Mouse (Mus musculus) retina, adult 2 months (tissue): ENCODE measurements around the gene Rabl6.
A peak's percentile ranks its signal among the peaks of the same experiment; 100 is the strongest.

ENCODE experiments used
- DNase-seq: peaks from one replicate; pipeline ENCODE4 v3.0.0-alpha.2; 2012; ENCODE audit warnings: low read depth, low spot score

The Rabl6 gene

DNA sequence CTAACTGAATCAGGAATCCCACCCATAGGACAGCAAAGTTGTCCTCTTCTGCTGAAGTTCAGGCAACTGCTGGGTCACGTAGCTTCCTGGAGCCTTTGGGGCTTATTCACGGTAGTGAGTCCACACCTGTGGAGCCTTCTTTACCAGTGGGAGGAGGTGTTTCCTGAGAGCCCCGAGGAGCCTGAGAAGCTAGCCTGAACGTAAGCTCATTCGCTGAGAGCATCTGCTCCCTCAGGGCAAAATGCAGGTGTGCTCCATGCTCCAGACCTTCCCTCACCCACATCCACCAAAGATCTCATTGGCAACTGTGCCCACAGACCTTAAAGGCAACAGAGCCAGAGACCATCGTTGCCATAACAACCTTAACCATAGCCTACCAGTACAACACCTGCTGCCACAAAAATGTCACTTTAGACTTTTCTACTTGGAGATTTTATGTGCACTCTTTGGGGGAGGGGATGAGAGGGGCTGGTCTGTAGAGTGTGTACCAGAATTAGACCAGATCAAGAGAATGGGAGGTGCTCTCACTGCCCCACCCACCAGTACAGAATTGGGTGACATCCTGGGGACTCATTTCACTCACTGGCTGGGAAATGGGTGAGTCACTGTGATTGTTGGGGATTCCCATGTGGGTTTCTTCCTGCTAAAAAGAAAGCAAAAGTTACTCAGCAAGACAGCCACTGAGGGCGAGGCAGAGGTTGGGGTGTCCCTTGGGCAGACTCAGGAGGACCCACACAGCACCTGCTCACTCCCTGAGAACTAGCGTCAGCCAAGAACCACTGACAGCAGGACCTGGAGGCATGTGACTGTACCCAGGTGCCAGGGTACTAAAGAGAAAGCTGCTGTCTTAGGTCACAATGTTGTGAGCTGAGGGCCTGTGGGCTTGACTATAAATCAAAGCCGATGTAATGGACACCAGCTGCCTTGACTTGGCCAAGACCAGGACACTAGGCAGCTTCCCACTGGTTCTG, 59.0 kb downstream of the Rabl6 start:
- no peak for DNase-seq

GRCm38 (mm10) chr2:25546811-25547491, 61.4 kb downstream of the Rabl6 start, which contains the start of gene Traf2:
Traf2 (minus strand) TSS chr2:25546940.
- peak; percentile 96 for DNase-seq

DNA sequence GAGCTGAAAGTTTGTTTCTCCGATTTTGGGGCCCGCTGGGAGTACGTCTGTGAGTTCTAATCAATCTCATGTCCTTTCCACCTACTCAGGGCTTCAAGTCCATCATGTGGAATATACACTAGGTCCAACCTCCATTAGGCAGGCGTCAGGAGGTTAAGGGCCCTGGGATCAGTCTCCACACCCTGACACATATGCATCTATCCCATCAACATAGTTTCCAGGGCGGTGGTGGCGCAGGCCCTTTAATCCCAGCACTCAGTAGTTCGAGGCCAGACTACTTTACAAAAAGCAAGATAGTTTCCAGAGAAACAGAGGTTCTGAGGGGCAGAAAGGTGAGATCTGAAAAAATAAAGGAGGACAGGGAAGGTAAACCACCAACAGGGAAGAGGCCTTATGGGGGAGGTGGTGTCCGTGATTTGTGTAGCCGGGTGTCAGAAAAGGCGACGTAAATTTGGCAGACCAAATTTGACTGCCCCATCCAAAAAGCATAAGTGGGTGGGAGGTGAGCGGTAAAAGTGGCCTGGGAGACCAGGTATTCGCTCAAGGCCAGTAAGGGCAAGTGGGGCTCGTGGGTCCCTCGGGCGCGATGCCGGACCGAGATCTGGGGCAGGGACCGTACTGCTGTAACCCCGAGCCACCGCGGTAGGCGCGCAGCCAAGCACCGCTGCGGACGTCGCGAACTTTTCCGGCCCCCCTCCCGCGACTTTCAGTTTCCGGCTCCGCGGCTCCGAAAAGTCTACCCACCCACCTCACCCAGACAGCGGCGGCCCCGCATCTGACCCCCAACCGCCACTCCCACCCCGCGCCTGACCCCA, 62.1 kb downstream of the Rabl6 start:
- DNase-seq = no peak

GRCm38 (mm10) chr2:25541644-25542367, 66.5 kb downstream of the Rabl6 start:
- DNase-seq = no peak

DNA sequence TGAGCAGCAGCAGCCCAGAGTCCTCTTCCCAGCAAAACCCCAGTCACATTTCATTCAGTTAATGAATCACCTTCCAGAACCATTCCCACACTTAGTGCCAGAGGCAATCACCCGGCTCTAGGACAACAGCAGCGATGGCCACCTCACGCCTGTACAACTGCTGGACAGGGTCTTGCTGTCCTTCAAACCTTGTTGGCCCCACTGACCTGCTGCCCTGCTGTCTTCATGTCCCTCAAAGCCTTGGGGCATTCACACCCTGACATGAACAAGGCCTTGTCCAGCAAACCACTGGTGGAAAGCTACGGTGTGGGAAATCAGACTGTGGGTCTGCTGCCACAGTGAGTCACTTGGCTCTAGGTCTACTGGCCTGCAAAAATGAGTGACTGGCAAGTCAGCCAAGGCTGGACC, 67.8 kb downstream of the Rabl6 start:
- DNase-seq = no peak

- DNase-seq = no peak
Observed at GRCm38 (mm10) chr2:25536531-25536930, 71.8 kb downstream of the Rabl6 start.

DNA sequence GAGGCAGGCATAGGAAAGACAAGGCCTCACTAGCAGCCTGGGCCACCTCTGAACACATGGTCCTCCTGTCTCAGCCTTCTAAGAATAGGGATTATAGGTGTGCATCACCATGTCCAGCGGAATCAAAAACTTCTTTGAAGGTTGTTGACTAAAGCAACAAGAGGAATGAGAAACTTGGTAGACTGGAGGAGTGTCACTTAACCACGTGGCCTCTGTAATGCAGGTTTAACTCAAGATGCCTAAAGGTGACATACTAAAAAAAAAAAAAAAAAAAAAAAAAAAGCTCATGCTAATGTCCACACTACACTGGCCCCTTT, 73.5 kb downstream of the Rabl6 start:
- DNase-seq = no peak

- DNase-seq = no peak
Observed at GRCm38 (mm10) chr2:25534178-25534865, 74.0 kb downstream of the Rabl6 start.

- no peak for DNase-seq
Observed at GRCm38 (mm10) chr2:25533707-25534106, 74.6 kb downstream of the Rabl6 start.
